Mouse (Mus musculus) ZHBTc4 (cell line): Measurements from ENCODE around the gene Lmcd1.
"Not testable (repeated sequence)": the region's sequence is repeated elsewhere in the genome, so short reads cannot be mapped to it uniquely, and the experiment has no call there.

ENCODE experiments used
- DNase-seq: peaks from one replicate; pipeline ENCODE4 v3.0.0-alpha.2; 2011; ENCODE audit warnings: low read depth, low spot score

Lmcd1 gene

DNA sequence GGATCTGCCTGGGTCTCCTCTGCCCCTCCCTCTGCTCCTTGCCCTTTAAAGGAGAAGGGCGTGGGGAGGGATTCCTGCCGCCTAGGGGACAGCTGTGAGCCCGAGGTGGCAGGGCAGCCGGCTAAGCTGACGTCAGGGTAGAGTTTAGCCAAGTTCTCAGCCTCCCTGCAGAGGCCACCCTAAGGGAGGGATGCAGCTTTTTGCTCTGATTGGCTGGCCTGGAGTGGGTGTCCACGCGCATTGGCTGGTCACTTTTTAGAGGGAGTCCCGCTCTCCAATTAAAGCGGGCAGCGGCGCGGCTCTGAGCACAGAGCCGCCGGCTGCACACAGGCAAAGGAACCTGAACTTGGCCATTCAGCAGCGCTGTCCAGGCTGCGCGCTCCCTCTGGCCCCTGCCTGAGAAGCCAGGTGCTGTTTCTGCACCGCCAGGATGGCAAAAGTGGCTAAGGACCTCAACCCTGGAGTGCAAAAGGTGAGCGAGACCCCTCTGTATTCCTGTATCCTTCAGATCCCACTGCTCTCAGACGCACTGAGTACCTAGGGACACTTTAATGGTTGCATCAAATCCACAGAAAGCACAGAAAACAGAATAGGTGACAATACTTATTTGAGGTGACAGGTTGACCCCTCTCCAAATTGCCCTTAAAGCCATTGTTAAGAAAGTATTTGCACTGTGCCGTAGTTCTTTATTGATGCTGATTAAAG is at the start of gene Lmcd1:
Gene Lmcd1 (plus strand): TSS at position 258 of the 705 bp plus-strand sequence.
- peak; percentile 89 for DNase-seq

DNA sequence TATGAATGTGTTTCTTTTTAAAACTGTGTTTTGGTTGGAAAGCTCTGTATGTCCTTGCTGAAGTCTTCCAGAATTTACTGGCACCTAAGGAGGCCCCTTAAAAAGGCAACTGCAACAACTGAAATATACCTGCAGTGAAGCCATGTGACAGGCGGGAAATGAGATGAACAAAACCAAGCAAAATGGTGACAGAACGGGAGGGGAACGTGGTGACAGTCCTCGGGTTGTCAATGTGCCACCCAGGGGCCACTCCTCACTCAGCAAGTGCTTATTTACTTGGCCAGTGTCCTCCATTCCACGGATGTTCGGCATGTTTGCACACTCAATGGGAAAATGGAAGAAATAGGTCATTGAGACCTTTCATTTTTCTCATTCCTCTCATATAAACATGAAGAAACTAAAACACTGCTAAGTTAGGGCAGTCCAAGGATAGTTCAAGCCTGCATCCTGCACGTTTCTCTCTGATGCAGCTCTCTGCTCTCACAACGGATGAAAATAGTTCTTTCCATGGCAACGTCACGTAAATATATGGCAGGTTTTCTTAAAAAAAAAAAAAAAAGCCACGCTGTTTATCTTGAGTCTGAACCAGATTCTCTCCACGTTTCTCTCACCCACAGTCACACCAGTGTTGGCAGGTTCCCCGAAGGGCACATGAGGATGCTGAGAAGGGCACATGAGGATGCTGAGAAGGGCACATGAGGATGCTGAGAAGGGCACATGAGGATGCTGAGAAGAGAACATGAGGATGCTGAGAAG is 49.5 kb upstream of the Lmcd1 start:
- DNase-seq: no peak

DNA sequence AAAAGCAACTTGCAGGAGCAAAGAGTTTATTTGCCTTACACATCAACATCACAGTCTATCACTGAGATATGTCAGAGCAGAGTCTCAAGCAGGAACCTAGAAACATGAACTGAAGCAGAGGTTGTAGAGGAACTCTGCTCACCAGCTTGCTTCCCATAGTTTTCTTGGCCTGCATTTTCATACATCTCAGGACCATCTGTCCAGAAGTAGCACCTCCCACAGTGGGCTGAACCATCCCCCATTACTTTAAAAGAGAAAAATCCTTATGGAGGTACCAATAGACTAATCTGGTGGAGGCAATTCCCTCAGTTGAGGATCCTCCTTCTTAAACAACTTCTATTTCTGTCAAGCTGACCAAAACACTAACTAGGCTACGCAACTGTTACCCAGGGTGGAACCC is 36.8 kb upstream of the Lmcd1 start:
- no peak for DNase-seq

DNA sequence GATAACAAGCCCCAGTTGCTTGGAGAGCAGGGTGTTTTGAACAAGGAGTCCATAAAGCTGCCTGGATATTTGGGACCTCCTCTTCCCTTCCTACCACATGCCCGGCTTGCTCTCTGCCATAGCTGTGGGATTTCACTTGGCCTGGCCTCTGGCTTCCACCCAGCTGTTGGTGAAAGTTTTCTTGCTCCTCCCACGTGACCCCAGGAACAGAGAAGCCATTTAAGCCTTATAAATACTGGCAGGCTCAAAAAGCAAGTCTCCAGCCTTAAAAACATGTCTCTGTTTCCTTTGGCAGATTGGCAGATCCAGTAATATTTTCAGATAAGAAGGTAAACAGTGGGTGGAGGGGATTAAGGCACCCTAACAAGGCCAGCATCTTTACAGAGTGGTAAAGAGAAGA is 31.3 kb upstream of the Lmcd1 start:
- no peak for DNase-seq

DNA sequence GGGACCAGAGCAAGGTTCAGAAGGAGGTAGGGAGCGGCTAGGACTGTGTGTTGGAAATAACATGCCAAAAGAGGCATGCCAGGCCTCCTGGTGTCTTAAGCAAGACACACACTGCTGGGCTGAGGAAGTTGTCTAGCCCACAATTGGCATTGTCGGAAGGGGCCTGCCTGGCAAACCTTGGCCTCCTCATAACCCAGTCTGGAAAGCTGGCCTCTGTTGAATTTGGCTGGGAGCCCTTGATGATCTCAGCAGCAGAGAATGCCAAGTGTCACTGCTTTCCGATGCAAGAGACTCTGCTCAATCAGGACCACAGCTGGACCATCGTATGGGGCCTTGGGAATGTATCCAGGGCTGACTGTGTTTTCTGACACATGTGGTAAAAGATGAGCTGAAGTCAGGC is 27.9 kb upstream of the Lmcd1 start:
- no peak for DNase-seq

DNA sequence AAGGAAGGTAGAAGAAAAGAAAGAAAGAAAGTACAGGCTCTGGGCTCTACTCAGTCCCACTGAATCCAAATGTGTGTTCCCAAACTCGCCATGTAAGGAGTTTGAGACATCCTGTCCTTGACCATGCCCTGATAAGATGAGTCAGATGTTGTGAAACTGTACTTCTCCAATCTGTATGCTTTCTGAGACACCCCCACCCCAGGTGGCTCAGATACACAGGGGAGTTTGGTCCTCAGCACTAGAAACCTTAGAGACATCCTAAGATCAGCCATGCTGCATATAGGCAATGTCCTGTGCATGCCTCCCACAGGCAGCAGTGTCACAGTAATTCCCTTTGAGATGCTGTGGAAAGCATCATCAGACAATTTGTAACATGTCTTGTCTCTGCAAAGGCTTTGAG is 26.9 kb upstream of the Lmcd1 start:
- no peak for DNase-seq

DNA sequence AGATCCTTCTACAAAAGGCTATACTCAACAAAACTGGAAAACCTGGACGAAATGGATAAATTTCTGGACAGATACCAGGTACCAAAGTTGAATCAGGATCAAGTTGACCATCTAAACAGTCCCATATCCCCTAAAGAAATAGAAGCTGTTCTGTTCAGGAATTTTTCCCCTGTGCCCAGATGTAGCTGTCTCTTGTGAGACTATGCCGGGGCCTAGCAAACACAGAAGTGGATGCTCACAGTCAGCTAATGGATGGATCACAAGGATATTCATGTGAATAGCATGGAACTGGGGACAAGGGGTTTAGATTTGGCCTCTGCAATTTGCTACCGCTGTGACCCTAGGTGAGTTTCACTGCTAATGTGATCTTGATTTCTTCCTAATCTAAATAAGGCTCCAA is 19.6 kb upstream of the Lmcd1 start:
- not testable (repeated sequence) for DNase-seq

DNA sequence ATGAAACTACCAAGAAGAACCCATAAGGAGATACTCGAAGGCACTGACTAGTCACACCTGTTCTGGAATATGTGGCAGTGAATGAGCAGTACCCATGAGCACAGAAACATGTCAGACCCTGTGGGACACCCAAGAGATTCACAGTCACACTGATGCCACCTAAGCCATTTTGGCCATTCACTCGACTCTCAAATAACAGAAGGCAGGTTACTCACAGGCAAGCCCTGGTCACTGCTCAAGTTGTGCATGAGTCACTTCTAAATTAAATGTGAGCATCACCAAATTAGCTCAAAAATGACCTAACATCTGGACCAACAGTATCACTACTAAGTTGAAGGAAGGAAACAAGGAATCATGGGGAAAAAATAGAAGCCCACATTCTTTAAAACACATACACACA is 18.6 kb upstream of the Lmcd1 start:
- DNase-seq: no peak

DNA sequence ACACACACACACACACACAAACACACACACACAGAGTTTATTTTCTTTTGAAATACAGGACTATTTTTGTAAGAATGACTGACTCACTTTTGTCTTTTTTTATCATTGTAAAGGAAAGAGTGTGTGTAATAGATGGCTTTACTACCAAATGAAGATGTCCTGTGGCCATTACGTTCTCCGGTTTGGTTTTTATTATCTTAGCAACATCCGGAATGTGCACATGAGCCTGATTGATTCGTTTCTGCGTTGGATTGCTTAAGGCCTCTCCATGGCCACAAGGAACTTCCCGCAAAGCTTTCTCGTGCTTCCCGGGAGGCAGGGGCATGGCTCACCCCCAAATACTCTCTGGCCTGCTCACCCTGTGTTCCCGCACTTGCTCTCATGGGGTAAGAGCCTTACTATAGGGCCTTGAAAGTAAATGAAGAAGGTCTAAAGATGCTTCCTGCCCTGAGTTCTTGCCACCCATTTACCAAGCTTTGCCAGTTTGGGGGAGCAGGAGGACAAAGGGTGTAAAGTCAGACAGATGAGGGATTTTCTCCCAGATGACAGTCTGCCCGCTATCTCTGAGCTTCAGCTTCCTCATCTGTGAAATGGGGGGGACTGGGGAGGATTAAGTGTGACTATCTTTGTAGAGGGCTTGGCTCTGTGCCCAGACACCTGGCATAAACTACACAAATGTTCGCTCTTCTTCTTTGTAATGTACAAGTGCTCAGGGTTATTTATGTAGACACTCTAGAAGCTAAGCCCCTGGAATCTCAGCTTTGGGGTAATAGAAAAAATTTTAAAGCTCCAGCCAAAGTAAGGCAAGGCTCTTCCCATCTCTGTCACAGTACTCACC is 18.0 kb upstream of the Lmcd1 start:
- DNase-seq: no peak

DNA sequence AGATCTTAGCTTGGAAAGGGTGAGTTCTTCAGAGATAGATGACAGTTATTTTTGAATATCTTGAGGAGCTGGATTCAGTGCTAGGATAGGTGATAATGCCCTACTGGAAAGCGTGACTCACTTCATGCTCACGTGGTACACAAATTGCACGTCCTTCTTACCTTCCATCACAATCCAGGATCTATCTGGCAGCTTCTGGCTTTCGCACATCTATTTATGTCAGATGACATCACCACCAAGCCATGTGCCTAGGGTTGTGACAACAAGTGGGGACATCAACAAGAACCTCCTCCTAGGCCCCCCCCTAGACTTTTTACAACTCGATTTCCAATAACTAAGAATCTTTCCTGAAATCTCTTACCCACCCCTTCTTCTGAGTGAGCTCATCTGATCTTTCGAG is 17.0 kb upstream of the Lmcd1 start:
- DNase-seq: no peak

DNA sequence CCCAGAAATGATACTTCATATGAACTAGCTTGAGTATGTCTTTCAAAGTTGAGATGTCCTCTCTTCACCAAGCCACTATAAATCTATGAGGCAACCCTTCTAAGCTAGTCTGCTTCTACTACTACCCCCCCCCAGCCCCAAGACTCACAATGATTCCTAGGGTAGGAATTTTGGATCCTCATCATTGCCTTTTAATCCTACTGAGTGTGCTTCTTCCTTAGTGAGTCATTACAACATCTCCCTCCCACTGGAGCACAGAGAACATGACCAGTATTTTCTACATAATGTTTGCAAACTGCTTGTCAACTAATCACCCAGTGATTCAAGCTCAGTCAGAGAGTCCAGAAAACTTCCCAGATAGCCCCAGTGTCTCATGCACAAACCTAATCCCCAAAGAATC is 12.5 kb upstream of the Lmcd1 start:
- DNase-seq: no peak

DNA sequence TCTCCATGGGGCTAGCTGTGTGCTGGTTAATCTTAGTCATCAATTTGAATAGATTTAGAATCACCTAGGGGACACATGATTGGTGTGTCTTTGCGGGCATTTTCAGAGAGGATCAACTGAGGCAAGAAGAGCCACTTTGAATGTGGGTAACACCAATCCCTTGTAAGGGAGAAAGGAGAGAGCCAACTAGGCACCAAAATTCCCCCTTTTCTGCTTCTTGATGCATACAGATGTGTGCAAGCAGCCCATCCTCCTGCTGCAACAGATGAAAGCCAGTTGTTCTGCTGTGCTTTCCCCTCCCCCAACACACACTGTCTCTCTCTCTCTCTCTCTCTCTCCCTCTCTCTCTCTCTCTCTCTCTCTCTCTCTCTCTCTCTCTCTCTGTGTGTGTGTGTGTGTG is 9.2 kb upstream of the Lmcd1 start:
- DNase-seq: no peak

DNA sequence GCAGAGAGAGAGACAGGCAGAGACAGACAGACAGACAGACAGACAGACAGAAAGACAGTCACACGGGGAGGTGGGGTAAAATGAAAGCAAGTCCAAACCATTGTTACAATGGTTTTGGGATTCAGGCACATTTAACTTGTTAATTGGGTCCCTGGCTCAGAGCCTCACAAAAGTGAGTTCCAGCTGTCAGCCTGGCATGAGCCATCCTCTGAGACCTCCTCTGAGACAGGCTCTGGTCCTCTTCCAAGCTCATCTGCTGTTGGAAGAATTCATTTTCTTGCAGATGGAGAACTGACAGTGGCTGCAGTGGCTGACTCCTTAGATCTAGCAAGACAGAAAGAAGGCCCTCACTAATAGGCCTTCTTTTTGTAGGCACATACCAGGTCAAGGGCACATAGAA is 6.9 kb upstream of the Lmcd1 start:
- DNase-seq: no peak

DNA sequence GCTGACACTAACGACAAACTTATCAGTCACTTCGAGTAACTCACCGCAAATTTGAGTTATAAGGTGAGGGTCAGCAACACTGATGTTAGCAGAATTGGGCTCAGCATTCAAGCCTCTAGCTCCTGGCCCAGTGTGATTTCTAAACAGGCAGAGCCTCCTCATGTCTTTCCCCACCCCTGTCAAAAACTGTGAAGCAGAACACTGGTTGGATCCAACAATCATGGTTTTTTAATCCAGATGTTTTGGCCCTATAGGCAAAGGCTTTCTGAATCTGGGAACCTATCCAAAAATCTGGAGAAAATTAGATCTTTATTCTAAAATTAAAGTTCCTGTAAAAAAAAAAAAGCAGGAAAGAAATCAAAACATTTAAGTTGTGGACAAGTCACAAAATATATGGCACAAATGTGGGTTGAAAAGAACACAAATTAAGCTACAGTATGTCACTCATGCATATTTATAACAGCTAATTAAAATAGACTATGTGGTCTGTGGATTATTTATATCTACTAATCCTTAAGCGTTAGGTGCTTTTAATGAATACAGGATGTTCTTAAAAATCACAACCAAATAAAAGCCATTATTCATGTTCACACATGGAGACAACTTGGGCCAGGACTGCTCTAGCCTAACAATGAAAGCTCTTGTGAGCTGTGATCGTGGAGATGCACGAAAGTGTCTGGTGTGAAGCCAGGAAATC is 5.7 kb upstream of the Lmcd1 start:
- no peak for DNase-seq

DNA sequence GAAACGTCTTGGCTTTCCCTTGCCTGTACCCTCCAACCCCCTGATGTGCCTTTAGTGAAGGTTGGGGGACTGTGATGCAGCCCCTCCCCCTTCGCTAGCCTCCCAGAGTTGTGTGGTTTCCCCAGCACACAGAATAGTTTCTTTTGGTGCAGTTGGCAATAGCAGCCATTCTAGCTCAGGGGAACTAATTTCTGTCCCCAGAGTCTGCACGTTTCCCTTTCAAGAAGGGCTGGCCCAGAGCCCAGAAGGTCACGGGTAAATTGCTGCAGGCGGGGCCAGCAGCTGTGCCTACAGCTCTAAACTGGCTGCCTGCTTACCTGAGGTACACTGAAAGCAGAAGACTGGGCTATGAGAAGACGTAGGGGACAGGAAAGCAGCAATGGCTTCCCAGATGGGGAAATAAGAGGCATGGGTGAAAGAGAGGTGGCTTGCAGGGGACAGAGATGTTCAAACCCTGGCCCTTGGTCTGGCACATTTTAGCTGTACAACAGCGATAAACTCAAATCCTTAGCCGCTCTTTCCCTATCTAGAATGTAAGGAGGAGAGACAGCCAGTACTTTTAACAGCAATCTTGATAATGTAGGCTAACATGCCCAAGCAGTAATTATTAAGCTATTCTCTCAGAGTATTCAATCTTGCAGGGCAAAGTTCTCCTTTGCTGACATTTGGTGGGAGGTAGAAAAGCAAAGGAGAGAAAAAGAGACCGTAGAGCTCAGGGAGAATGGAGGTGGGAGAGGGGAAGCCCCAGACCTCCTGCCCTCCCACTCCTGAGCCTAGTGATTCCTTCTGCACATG is 900 bp downstream of the Lmcd1 start:
- DNase-seq: peak; percentile 20

DNA sequence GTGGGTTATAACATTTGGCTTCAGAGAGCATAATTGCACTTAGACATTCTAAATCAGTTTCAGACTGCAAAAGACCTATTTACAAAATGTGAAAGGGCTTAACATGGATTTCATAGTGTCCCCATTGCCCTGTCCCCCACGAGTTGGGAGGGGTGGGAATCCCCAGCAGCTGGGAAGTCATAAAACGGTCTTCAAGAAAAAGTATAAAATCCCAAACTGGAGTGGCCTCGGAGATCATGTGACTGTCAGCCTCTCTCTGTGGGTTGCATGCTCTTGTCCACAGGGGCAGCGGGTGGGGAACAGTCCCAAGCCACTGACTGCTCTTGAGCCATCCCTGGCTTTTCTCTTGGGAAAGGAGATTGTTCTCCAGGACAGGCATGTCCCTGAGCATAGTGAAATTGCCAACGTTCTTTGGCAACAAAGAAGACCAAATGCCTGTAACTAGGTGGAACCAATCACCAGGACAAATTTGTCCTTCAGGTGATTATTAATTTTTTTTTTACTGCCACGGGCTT is 2.2 kb downstream of the Lmcd1 start:
- no peak for DNase-seq

DNA sequence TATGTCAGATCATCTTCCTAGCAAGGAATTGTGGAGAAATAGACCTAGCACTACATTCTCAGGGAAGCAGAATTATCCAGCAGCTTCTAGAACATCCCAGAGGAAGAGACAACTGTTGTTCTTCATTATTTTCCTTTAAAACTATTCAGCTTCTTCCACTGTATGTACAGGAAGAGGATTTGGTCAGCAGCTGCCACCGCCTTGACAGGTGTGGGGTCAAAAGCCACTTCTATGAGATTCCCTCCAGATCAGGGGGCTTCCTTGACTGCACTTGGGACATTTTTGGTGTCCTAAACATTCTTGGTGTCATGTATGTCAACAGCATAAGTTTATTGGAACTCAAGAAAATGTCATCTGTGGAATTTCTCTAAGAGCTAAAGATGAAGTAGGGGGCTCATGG is 5.2 kb downstream of the Lmcd1 start:
- no peak for DNase-seq

DNA sequence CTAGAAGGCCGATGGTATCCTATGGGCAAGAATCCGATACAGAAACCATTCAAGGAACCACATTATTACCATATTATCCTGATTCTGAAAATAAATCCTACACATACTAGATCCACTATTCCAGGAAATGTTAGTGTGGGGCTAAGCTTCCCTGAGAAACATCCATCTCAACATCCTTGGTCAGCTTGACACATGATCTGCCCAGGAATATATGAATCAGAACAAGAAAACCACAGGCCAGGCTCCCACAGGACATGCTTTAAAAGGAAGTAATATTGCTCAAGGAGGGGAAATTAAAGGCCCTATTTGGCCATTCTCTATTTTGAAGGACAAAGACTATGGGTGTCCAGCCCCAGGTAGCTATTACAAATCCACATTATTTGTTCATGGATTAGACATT is 6.6 kb downstream of the Lmcd1 start:
- no peak for DNase-seq

DNA sequence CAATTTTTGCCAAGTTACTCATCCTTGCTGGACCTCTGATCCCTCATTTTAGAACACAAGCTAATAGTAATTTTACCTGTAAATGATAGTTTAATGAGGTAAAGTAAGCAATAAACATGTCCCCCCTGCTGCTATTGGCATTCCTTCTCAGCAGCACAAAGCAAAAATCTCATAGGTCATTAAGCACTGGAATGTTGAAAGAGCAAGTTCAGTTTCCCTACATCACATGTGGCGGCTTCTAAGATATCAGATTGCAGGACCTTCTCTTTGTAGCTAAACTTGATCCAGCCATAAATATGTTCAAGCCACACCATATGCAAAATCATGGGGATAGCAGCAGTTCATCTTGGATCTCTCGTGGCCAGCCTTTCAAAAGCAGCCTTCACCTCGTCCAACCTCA is 7.4 kb downstream of the Lmcd1 start:
- DNase-seq: no peak

DNA sequence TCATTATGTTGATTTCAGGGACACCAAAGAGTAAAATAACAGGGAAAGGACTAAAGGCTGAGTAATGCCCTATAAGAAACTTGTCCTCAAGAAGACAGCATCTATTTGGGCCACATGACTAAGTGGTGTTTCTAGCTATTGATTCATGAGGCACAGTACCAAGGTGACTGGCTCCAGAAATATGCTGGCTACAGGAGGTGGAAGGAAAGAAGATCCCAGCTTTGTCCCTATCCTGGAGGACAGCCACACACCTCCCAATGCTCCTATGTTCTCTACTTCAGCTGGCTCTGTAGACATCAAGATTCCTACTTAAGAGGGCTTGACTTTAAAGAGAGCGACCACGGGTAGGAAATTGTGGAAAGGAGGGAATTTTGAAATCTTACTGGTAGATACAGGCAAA is 8.4 kb downstream of the Lmcd1 start:
- no peak for DNase-seq

DNA sequence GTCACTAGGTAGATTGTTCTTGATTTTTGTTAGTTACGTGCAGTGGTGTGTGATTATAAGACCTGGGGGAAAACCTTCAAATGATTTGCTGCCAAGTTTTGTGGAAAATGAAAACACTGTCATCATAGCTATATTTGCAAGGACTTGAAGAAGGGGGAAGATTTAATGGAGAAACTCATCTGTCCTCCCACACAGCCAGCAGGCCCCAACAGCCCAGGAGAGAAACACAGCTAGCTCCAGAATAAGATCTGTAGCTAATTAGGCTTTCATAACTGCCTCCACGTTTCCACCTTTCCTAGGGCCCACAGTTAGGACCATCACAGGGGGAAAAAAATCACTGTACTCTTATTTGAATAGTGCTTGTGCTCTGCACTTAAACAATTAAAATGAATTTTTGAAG is 10.5 kb downstream of the Lmcd1 start:
- no peak for DNase-seq
